ENCODE assay signal across 9 mouse cellular contexts in the genomic region with DNA sequence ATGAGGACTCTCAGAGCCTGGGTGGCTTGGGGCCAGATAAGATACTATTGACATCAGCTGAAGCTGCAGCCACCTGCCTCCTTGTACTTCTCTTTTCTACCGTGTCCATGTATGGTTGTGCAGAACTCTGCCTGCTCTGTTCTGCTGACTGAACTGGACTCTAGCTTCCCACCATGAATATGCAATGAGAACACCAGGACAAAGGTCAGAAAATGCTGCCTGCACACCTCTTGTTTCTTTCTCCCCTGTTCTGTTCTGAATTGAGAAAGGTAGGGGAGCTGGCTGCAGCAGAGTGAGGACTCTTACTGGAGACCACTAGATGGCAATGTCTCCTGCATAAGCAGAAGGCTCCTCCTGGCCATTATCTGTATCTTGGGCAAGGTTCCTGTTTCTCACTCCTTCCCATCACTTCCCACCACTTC. TPM values are rescaled to one million over a fixed set of nuclear protein-coding genes. Genes with fewer than 3 reads are reported as not detected.
DNase-seq lines count a peak whose midpoint lies in the region; ATAC-seq and TF ChIP-seq lines count a peak whose summit lies in the region.
"Had no signal": no experiment of that assay in that cellular context is flagged by ENCODE, and none has a peak within 500 bp of the region (broad histone marks: within the 10 kb centered on the region; RNA-seq: fewer than 3 reads in every experiment).

No protein-coding gene starts in this region.

- no peak overlapping the region for H3K4me3 ChIP-seq in spleen, adult 2 months (ENCODE audit: extremely low read depth, insufficient read depth, insufficient read length)
- H3K4me3 ChIP-seq in bone marrow, adult 2 months (replicated peaks; ENCODE audit: control insufficient read depth, low read depth, low read length) = no peak overlapping the region
- H3K4me3 ChIP-seq: heart, embryonic 13.5 days; myocyte had no signal

- TF ChIP-seq CTCF in spleen, adult 2 months (IDR thresholded peaks at IDR 0.05; ENCODE audit: extremely low read depth, insufficient read depth, insufficient read length, insufficient replicate concordance) = peak; percentile 44; the same call in 1 of the 2 replicates
- peak; percentile 51 for TF ChIP-seq CTCF in bone marrow, adult 2 months (IDR thresholded peaks at IDR 0.05; ENCODE audit: control insufficient read depth, insufficient read depth, low read length)

- H3K27me3 ChIP-seq in spleen, adult 2 months (ENCODE audit: control insufficient read depth, insufficient read depth, low read length) = no peaks in the 10 kb centered on the region

- no peak for TF ChIP-seq POLR2A in spleen, adult 2 months (IDR thresholded peaks at IDR 0.05; ENCODE audit: low read depth, low read length)
- no peak for TF ChIP-seq POLR2A in bone marrow, adult 2 months (IDR thresholded peaks at IDR 0.05; ENCODE audit: borderline replicate concordance, control insufficient read depth, low read depth, low read length)

- no peak for DNase-seq in spleen, adult 2 months (ENCODE audit: low read depth in 1 of 2, low spot score in 2 of 2)
- no peak for DNase-seq in spleen, adult 12 weeks (ENCODE audit: low spot score)
- DNase-seq in fibroblast of lung, adult 2 months (ENCODE audit: low read depth) = peak; percentile 6
- DNase-seq in kidney, postnatal 10 days = peak; percentile 61
- DNase-seq in thymus, postnatal 4 days = peak; percentile 43

- ATAC-seq in megakaryocyte progenitor cell, adult 5-6 weeks (replicated peaks; ENCODE audit: poor library complexity) = peak; percentile 94

- 16% methylated on average over 1 of the region's 1 CpGs for WGBS in spleen, adult 2 months
- 16% methylated on average over 1 of the region's 1 CpGs for WGBS in bone marrow, adult 2 months

- H3K4me1 ChIP-seq in spleen, adult 2 months (ENCODE audit: control insufficient read depth, insufficient read depth, insufficient read length) = no peaks in the 10 kb centered on the region
- no peaks in the 10 kb centered on the region; the same call in 1 of the 2 replicates for H3K4me1 ChIP-seq in bone marrow, adult 2 months (ENCODE audit: control insufficient read depth, insufficient read depth, low read length)

- no peaks in the 10 kb centered on the region for H3K36me3 ChIP-seq in spleen, adult 2 months (ENCODE audit: control insufficient read depth, insufficient read depth, low read length)
- H3K36me3 ChIP-seq: heart, embryonic 13.5 days had no signal

- H3K27ac ChIP-seq in spleen, adult 2 months (ENCODE audit: insufficient read depth, low read length) = no peak overlapping the region
- no peak overlapping the region for H3K27ac ChIP-seq in bone marrow, adult 2 months (ENCODE audit: control insufficient read depth, insufficient read depth, low read depth, low read length, poor library complexity)
- H3K27ac ChIP-seq: heart, embryonic 13.5 days had no signal

RNA-seq across cellular contexts. Expression of a gene that starts 6.3 kb away (rescaled TPM):
- 0.06 and 0.25 TPM in 2 replicates for polyA plus RNA-seq in spleen, adult 2 months (2012; rRNA removed)
- polyA plus RNA-seq in bone marrow, adult 2 months (2011; ENCODE audit: insufficient read depth, insufficient read length, low replicate concordance, missing spikeins) = 3.1 and 7.7 TPM in 2 replicates
- total RNA-seq in megakaryocyte progenitor cell, adult 5-6 weeks (2015) = not detected in 2 replicates
- total RNA-seq in megakaryocyte progenitor cell, adult 5-6 weeks (2017) = 0.34 and 0.62 TPM in 2 replicates

RNA-seq across cellular contexts. Expression of a gene that starts 39.6 kb away (rescaled TPM):
- polyA plus RNA-seq in spleen, adult 2 months (2012; rRNA removed) = 8.2 and 8.7 TPM in 2 replicates
- 0.25 and 0.97 TPM in 2 replicates for polyA plus RNA-seq in bone marrow, adult 2 months (2011; ENCODE audit: insufficient read depth, insufficient read length, low replicate concordance, missing spikeins)
- total RNA-seq in megakaryocyte progenitor cell, adult 5-6 weeks (2015) = 0.05 and 0.52 TPM in 2 replicates
- 0.21 and 0.57 TPM in 2 replicates for total RNA-seq in megakaryocyte progenitor cell, adult 5-6 weeks (2017)

RNA-seq across cellular contexts. Expression of a gene that starts 40.0 kb away (rescaled TPM):
- polyA plus RNA-seq in spleen, adult 2 months (2012; rRNA removed) = 5.8 and 7.1 TPM in 2 replicates
- polyA plus RNA-seq in bone marrow, adult 2 months (2011; ENCODE audit: insufficient read depth, insufficient read length, low replicate concordance, missing spikeins) = 20.2 and 22.0 TPM in 2 replicates
- 0.32 and 1.1 TPM in 2 replicates for total RNA-seq in megakaryocyte progenitor cell, adult 5-6 weeks (2015)
- total RNA-seq in megakaryocyte progenitor cell, adult 5-6 weeks (2017) = 1.8 TPM in 1 of 2 replicates, not detected in the other
- polyA plus RNA-seq: heart, embryonic 13.5 days had no signal

Comparison
In these comparisons a context has a peak if more than half of its experiments do, and no peak if none do; other contexts are left out.
1. DNase-seq: peak in fibroblast of lung, adult 2 months (single experiment), kidney, postnatal 10 days (single experiment) and thymus, postnatal 4 days (single experiment); none in spleen, adult 2 months (0 of 2) and spleen, adult 12 weeks (single experiment).